Mouse (Mus musculus) kidney, adult 2 months (tissue): ENCODE measurements around the gene Timm8a2.

ENCODE experiments used
- CTCF ChIP-seq: fragments of 200-500 bp; conservative IDR thresholded peaks from 2 replicates; pipeline ENCODE4 v1.5.1; 2011; ENCODE audit warnings: low read depth, mild to moderate bottlenecking, control low read depth, low read length, moderate library complexity, mixed read lengths; ENCODE audit not compliant: insufficient read depth, insufficient read length
- POLR2A ChIP-seq: fragments of 200-500 bp; IDR thresholded peaks from one replicate; pipeline ENCODE4 v1.6.1; 2011; ENCODE audit warnings: low read depth, low read length, control low read depth

- TF ChIP-seq CTCF (no peak), POLR2A (no peak)
Measured at GRCm38 (mm10) chr14:122066243-122066642, 31.8 kb downstream of the Timm8a2 start.
